Mouse (Mus musculus) lung, postnatal 0 days (tissue): ENCODE results near the gene Impdh1.

Experiments
- CTCF ChIP-seq: IDR thresholded peaks from 2 replicates; pipeline ENCODE4 v1.5.1; 2016; ENCODE audit warnings: antibody characterized with exemption, mild to moderate bottlenecking
- EP300 ChIP-seq: IDR thresholded peaks from 2 replicates; pipeline ENCODE4 v1.6.1; 2016; ENCODE audit warnings: antibody characterized with exemption, mild to moderate bottlenecking, control low read depth

DNA sequence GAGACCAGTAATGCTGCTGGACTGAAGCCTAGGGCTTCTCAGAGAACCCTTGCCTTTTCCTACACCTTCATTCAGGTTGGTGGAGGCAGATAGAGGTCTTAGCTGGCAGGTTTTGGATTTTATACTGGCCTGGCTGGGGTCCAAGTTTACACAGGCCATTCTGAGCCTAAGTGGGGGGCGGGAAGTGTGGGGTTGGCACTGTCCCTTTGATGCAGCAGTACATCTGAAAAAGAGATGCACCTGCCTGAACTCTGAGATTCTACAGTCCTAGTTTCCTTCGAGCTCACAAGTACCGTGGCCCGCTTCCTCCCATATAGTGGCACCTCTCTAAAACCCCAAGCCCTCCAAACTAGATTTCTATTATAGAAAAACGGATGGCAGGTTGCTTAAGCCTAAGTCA is 1.4 kb downstream of the Impdh1 start:
- no peak for TF ChIP-seq CTCF
- no peak for TF ChIP-seq EP300
